Mouse (Mus musculus) neural tube, embryonic 15.5 days (tissue): ENCODE data around the gene Tmem50a. TPM values are rescaled to one million over a fixed set of nuclear protein-coding genes. Genes with fewer than 3 reads are reported as not detected.

Experiments
- ATAC-seq: fragments of 200-750 bp; cut with Nextera tagmentation; 2 replicates; pipeline ENCODE4 v1.8.0; 2017; ENCODE audit warnings: mild to moderate bottlenecking, moderate TSS enrichment, moderate library complexity; ENCODE audit not compliant: low FRiP score
- H3K27ac ChIP-seq: fragments of 300-500 bp; sonication (generic); replicated peaks from 2 replicates; pipeline ENCODE4 v1.5.1; 2015; ENCODE audit warnings: mild to moderate bottlenecking, inconsistent platforms
- H3K27me3 ChIP-seq: fragments of 300-500 bp; sonication (generic); replicated peaks from 2 replicates; pipeline ENCODE4 v1.6.1; 2015; ENCODE audit warnings: inconsistent platforms
- H3K36me3 ChIP-seq: fragments of 300-500 bp; sonication (generic); 2 replicates; pipeline ENCODE4 v1.6.1; 2015; ENCODE audit warnings: inconsistent platforms
- H3K4me1 ChIP-seq: fragments of 300-500 bp; sonication (generic); 2 replicates; pipeline ENCODE4 v1.6.1; 2015; ENCODE audit warnings: inconsistent platforms
- H3K4me2 ChIP-seq: fragments of 300-500 bp; sonication (generic); 2 replicates; pipeline ENCODE4 v1.6.1; 2015; ENCODE audit warnings: inconsistent platforms, mild to moderate bottlenecking, moderate library complexity
- H3K4me3 ChIP-seq: fragments of 300-500 bp; sonication (generic); replicated peaks from 2 replicates; pipeline ENCODE4 v1.5.1; 2015; ENCODE audit warnings: mild to moderate bottlenecking, inconsistent platforms
- H3K9ac ChIP-seq: fragments of 300-500 bp; sonication (generic); replicated peaks from 2 replicates; pipeline ENCODE4 v1.6.1; 2015; ENCODE audit warnings: mild to moderate bottlenecking, inconsistent platforms
- H3K9me3 ChIP-seq: fragments of 300-500 bp; sonication (generic); replicated peaks from 2 replicates; pipeline ENCODE4 v1.6.1; 2016; ENCODE audit warnings: inconsistent platforms
- WGBS: fragments of 180-500 bp; shearing (Covaris S2); methylation state at CpG from one replicate; pipeline ENCODE4 v1.1.7; 2015; ENCODE audit warnings: mixed read lengths; 5-methylcytosine and 5-hydroxymethylcytosine counted together
- polyA plus RNA-seq: library from polyadenylated mRNA; unstranded; fragments of >200 nt; fragmentation: Nextera tagmentation; extraction: Ambion mirVana; gene quantifications from 2 replicates; pipeline ENCODE4 v1.2.1, GENCODE M21; 2015

Tmem50a gene
- polyA plus RNA-seq, 1 experiment from 2014 or later: 218 TPM

DNA sequence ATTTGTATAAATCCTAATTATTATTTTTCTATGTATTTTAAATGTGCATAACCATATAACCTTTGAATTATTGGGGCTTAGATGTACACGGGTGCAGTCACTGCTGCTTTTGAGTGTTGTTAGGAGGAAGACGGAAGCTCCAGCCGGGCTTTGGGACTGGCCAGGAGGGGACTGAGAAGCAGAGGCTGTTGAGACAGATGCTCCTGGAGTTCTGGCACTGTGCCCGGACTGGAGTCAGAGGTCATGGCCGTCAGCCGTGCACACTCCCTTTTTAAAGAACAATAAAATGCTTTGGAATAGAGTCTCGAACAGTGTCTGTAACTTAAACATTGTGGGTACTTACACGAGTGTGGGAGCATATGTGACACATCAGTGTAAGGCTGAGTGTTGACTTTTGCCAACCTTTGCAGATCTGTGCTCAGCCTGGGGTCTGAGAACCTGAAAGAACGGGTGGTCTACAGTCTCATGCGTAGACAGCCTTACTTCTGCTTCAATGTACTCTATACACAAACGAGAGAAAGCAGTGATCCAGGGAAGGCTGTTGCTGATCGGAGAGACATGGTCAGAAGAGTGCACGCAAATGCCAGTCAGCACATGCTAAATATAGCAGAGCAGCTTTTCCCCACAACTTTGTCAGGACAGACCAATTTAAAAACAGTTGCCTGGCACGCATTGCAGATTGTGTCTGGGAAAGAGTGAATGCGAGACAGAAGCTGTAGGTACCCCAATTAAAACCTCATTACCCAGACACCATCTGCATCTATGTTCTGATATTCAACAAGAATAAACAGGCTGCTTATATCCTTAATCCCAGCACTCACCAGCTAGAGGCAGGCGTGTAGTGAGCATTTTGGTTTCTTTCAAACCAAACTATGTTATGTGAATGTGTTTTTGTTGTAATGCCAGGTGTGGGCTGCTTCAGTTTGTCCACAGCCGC is 22.7 kb upstream of the Tmem50a start:
- Histone ChIP-seq H3K4me1 (peaks cover under 1% of the 10 kb centered on the region; the same call in 1 of the 2 replicates), H3K4me3 (no peak overlapping the region), H3K4me2 (no peak overlapping the region), H3K9me3 (no peaks in the 10 kb centered on the region), H3K36me3 (peaks cover 52% of the 10 kb centered on the region), H3K27ac (no peak overlapping the region), H3K27me3 (peaks cover 16% of the 10 kb centered on the region), H3K9ac (no peak overlapping the region)
- 52% methylated on average over 17 of the region's 17 CpGs for WGBS
- no peak for ATAC-seq

DNA sequence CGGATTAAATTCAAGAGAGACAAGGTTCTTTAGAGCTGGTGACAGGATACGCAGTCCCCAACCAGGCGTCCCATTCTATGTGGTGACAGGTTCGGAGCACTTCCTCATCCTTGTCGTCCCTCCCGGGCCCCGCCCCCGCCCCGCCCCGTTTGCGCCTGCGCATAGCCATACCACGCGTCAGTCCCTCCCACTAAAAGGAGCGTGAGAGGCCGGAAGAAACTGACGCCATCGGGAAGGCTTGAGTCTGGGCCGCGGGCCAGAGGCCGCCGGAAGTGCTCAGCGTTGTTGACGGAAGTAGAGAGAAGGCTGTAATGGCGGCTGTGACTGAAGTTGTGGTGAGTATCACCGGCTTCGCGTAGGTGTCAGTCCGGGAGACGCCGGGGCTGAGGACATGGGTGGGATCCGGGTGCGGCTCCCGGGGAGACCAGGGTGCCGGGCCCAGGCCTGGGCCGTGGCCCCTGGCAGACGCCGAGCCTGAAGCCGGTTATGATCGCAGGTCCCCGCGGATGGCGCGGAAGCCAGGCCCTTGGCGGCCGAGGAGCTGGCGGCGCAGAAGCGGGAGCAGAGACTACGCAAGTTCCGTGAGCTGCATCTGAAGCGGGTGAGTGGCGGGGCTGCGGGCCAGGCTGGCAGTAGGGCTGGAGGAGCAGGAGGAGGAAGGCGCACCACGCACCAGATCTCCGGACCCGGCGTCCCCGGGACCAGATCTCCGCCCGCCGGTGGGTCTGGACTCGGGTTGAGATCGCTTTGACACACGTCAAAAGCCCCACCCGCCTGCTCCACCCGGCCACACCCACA is 16.1 kb upstream of the Tmem50a start, which contains the start of gene Syf2:
Gene Syf2, plus strand, starts transcription at position 215 of the 798 bp plus-strand sequence.
- Histone ChIP-seq H3K27me3 (no peaks in the 10 kb centered on the region), H3K36me3 (peaks cover 60% of the 10 kb centered on the region), H3K4me2 (peak within 1 kb of the TSS; percentile 78), H3K4me3 (peak within 1 kb of the TSS; percentile 92), H3K9me3 (no peaks in the 10 kb centered on the region), H3K27ac (peak within 1 kb of the TSS; percentile 85), H3K9ac (peak within 1 kb of the TSS; percentile 72), H3K4me1 (peaks cover 29% of the 10 kb centered on the region)
- under 1% methylated on average over 68 of the region's 68 CpGs for WGBS
- peak; percentile 94 for ATAC-seq

DNA sequence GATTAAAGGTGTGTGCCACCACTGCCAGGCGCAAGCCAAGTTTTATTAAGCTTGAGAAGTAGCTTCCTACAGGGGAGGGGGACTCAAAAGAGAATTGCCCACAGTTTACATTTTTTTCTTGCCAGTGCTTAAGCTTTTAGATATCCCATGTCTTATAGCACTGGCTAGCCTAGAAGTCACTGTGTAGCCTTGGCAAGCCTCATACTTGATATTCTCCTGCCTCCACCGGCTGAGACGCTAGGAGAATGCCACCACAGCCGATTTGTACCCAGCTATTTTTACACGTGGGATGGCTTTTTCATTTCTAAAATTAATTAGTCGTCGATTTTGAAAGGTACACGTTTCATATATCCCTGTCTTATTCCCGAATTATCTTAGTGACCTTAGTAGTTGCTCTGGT is 15.4 kb upstream of the Tmem50a start:
- peak overlapping the region; percentile 92 for H3K4me3 ChIP-seq
- H3K27me3 ChIP-seq: no peaks in the 10 kb centered on the region
- H3K36me3 ChIP-seq: peaks cover 60% of the 10 kb centered on the region
- H3K9ac ChIP-seq: peak overlapping the region; percentile 56
- 0 out of 2 replicates have a peak, but pooled peaks have one; percentile 36 for ATAC-seq
- H3K27ac ChIP-seq: peak overlapping the region; percentile 77
- peak overlapping the region; percentile 78 for H3K4me2 ChIP-seq
- peaks cover 36% of the 10 kb centered on the region for H3K4me1 ChIP-seq
- WGBS: 30% methylated on average over 9 of the region's 9 CpGs
- H3K9me3 ChIP-seq: no peaks in the 10 kb centered on the region

DNA sequence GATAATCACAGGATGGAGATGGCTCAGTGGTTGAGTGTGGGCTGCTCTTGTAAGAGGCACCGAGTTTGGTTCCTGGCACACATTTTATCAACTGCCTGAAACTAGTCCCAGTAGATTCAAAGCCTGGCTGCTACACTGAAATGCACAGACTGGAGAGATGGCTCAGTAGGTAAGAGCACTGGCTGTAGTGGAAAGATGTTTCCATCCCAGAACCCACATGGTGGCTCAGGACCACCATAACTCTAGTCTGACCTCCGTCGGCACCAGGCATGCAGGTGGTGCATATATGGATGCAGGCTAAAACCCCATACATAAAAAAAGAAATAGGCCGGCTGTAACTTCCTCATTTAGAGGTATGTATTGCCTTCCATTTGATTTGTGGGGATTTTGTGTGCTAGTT is 14.7 kb upstream of the Tmem50a start:
- no peak for ATAC-seq
- H3K9me3 ChIP-seq: no peaks in the 10 kb centered on the region
- no peak overlapping the region for H3K27ac ChIP-seq
- H3K4me3 ChIP-seq: no peak overlapping the region
- 75% methylated on average over 4 of the region's 4 CpGs for WGBS
- H3K4me1 ChIP-seq: peaks cover 41% of the 10 kb centered on the region
- H3K9ac ChIP-seq: no peak overlapping the region
- H3K27me3 ChIP-seq: no peaks in the 10 kb centered on the region
- H3K36me3 ChIP-seq: peaks cover 54% of the 10 kb centered on the region
- no peak overlapping the region for H3K4me2 ChIP-seq

DNA sequence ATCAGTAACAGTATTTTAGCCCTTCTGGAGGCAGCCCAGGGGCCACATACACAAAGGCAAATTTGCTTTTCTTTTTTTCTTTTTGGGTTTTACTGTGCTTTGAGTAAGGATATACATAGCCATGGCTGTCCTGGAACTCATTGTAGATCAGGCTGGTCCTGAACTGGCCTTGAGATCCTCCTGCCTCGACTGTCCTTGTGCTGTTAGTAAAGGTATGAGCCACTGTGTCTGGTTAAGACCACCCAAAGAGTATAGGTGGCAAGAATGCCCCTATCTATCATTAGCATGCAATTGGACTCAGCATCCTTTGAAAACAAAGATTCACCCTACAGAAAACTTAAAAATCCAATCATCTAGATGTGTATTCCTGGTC is 13.6 kb upstream of the Tmem50a start:
- 76% methylated on average over 1 of the region's 1 CpGs for WGBS
- no peak overlapping the region for H3K9ac ChIP-seq

DNA sequence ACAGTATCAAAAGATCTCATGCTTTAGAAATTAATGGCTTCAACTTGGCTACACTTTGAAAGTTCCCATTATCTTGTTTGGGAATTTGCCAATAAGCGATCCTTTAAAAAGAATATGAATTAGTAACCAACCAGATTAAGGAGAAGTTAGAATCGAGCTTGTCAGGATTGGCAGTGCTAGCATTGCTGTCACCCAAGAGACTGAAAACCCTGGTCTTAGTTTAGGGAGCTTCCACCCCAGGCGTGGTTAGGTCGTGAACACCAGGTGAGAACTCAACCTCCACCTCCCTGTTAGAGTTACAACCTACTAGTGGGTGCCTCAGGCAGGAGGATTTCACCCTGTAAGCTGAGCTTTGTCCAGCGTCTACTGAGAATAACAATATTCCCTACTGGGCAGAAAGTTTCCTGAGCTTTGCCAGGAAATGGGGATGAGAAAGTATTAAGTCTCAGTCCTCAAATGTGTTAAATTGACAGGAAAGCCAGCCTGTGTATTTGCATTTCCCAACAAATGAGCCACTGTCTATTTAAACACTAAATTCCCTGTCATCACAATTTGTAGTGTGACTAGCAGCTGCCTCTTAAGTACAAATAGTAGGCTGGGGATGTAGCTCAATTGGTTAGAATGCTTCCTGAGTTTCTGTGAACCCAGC is 13.1 kb upstream of the Tmem50a start:
- Histone ChIP-seq H3K4me1 (peaks cover 44% of the 10 kb centered on the region), H3K4me3 (no peak overlapping the region), H3K27ac (no peak overlapping the region), H3K9me3 (no peaks in the 10 kb centered on the region), H3K36me3 (peaks cover 38% of the 10 kb centered on the region), H3K27me3 (no peaks in the 10 kb centered on the region), H3K9ac (no peak overlapping the region), H3K4me2 (no peak overlapping the region)
- WGBS: 79% methylated on average over 5 of the region's 5 CpGs
- ATAC-seq: no peak

More for the DNA sequence above, 13.6 kb upstream of the Tmem50a start:
- Histone ChIP-seq H3K4me1 (peaks cover 44% of the 10 kb centered on the region), H3K4me3 (no peak overlapping the region), H3K27me3 (no peaks in the 10 kb centered on the region), H3K4me2 (no peak overlapping the region), H3K9me3 (no peaks in the 10 kb centered on the region), H3K27ac (no peak overlapping the region), H3K36me3 (peaks cover 43% of the 10 kb centered on the region)
- ATAC-seq: no peak

DNA sequence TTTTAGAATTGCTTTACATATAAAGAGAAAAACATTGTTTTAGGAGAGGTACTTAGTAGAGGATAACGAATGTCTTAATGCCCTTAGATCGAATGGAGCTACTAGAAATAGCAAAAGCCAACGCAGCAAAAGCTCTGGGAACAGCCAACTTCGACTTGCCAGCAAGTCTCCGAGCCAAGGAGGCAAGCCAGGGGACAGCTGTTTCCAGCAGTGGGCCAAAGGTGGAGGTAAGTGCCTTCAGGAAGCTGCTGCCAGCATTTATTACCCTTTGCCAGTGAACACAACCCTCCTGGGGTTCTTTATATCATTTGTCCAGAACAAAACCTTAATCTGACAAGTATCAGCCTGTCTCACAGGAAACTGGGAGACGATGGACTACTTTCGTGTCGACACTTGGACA is 10.4 kb upstream of the Tmem50a start:
- H3K4me2 ChIP-seq: peak overlapping the region; percentile 89
- H3K4me1 ChIP-seq: peaks cover 34% of the 10 kb centered on the region
- 78% methylated on average over 8 of the region's 8 CpGs for WGBS
- no peaks in the 10 kb centered on the region for H3K27me3 ChIP-seq
- no peak overlapping the region for H3K9ac ChIP-seq
- peaks cover 34% of the 10 kb centered on the region for H3K36me3 ChIP-seq
- peak overlapping the region; percentile 22 for H3K4me3 ChIP-seq
- H3K9me3 ChIP-seq: no peaks in the 10 kb centered on the region
- ATAC-seq: no peak
- H3K27ac ChIP-seq: no peak overlapping the region

DNA sequence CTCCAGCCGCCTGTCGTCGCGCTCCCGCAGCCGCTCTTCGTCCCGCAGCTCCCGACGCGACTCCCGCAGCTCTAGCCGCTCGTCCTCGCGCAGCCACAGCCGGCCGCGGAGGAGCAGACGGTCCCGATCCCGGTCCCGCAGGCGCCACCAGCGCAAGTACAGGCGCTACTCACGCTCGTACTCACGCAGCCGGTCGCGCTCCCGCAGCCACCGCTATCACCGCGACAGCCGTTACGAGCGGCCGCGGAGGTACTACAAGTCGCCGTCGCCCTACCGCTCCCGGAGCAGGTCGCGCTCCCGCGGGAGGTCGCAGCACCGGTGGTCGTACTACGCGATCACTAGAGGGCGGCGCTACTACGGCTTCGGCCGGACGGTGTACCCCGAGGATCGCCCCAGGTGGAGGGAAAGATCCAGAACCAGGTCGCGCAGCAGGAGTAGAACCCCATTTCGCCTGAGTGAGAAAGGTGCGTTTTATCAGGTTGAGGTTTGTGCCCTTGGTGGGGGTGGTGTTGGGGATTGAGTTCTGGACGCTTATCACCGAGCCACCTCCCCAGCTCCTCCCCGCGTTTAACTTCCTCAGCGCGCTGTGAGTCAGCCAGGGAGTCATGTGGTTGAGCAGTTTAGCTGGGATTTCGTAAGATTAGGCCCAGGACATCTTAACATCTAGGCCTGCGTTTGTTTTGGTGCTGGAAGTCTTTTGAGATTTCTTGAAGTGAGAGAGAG is 9.4 kb upstream of the Tmem50a start:
- ATAC-seq: peak; percentile 33; the same call in 1 of the 2 replicates
- H3K9me3 ChIP-seq: no peaks in the 10 kb centered on the region
- H3K4me1 ChIP-seq: peaks cover 32% of the 10 kb centered on the region
- H3K27ac ChIP-seq: peak overlapping the region; percentile 96
- under 1% methylated on average over 75 of the region's 75 CpGs for WGBS
- peak overlapping the region; percentile 99 for H3K9ac ChIP-seq
- no peaks in the 10 kb centered on the region for H3K27me3 ChIP-seq
- peak overlapping the region; percentile 89 for H3K4me2 ChIP-seq
- H3K36me3 ChIP-seq: peaks cover 34% of the 10 kb centered on the region
- peak overlapping the region; percentile 99 for H3K4me3 ChIP-seq

DNA sequence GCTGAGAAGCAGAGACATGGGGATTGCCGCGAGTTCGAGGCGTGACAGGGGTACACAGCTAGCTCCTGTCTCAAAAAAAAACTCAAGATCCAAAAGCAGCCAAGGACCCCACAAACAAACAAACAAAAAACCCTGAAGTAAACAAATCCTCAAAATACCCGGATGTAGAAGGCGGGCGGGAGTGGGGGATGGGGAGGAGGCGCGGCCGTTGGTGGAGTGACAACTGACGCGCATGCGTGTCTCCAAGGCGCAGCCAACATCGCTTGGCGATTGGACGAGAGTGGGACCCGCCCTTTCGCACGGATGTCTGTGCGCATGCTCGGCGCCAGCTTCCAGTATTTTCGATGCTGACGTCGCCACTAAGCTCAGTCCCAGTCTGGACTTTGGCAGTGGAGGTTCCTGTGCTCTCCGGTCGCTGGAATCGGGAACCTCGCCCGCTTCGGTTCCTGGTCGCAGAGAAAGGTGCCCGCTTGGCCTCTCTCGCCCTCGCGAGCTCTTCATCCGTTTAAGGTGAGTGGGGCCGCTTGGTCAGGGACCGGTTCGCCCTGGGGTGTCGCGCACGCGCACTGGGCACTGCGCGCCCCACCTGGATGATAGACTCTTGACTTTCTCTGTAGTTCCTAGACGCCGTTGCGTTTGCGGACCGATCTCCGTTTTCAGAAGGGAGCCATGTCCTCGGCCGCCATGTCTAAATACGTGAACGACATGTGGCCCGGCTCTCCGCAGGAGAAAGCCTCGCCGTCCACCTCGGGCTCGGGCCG is 8.6 kb upstream of the Tmem50a start, which contains the start of gene Rsrp1:
Gene Rsrp1, plus strand, starts transcription at position 335 of the 761 bp plus-strand sequence.
- peak within 1 kb of the TSS; percentile 96 for H3K27ac ChIP-seq
- ATAC-seq: peak; percentile 96
- WGBS: under 1% methylated on average over 63 of the region's 64 CpGs

DNA sequence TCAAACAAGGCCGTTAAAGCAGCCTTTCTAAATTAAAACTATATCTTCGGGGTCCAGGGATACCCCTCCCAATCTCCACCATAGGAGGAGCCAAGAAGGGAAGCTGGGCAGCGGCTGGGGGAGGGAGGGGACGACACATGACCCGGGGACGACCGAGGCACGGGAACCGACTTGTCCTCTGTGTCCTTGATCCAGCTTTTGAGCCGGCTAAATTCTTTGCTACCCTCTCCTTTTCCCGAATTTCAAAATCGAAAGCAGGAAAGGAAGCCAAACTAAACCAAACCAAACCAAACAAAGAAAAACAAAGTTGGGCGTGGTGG is 8.1 kb upstream of the Tmem50a start:
- H3K27me3 ChIP-seq: no peaks in the 10 kb centered on the region
- H3K36me3 ChIP-seq: peaks cover 25% of the 10 kb centered on the region
- peak overlapping the region; percentile 99 for H3K4me3 ChIP-seq
- H3K9me3 ChIP-seq: no peaks in the 10 kb centered on the region
- peak overlapping the region; percentile 96 for H3K27ac ChIP-seq
- ATAC-seq: peak; percentile 79
- peaks cover 32% of the 10 kb centered on the region for H3K4me1 ChIP-seq
- H3K9ac ChIP-seq: peak overlapping the region; percentile 65
- peak overlapping the region; percentile 89 for H3K4me2 ChIP-seq
- whole genome bisulfite sequencing: under 1% methylated on average over 13 of the region's 13 CpGs

More for the DNA sequence above, 8.6 kb upstream of the Tmem50a start, which contains the start of gene Rsrp1:
- no peaks in the 10 kb centered on the region for H3K27me3 ChIP-seq
- peaks cover 31% of the 10 kb centered on the region for H3K36me3 ChIP-seq
- peak within 1 kb of the TSS; percentile 99 for H3K4me3 ChIP-seq
- peaks cover 32% of the 10 kb centered on the region for H3K4me1 ChIP-seq
- H3K9ac ChIP-seq: peak within 1 kb of the TSS; percentile 99
- H3K4me2 ChIP-seq: peak within 1 kb of the TSS; percentile 89
- H3K9me3 ChIP-seq: no peaks in the 10 kb centered on the region
